Mouse (Mus musculus): ENCODE data around the gene Cipc. TPM values are rescaled to one million over a fixed set of nuclear protein-coding genes. Genes with fewer than 3 reads are reported as not detected.

The Cipc gene
- polyA plus RNA-seq, 1 experiment from 2014 or later: 41.5 TPM

GRCm38 (mm10) chr12:86988227-86988626, 41.4 kb downstream of the Cipc start:
- Histone ChIP-seq H3K4me2 (replicated peaks) (no peak overlapping the region), H3K9me3 (no peaks in the 10 kb centered on the region), H3K36me3 (no peaks in the 10 kb centered on the region), H3K27ac (no peak overlapping the region), H3K4me3 (no peak overlapping the region), H3K9ac (no peak overlapping the region), H3K27me3 (replicated peaks) (peaks cover 81% of the 10 kb centered on the region), H3K4me1 (peaks cover 25% of the 10 kb centered on the region)
- ATAC-seq (ENCODE audit: low FRiP score, low read depth): no peak
- 46% methylated on average over 16 of the region's 16 CpGs for WGBS

GRCm38 (mm10) chr12:86989378-86989777, 42.5 kb downstream of the Cipc start:
- Histone ChIP-seq H3K27me3 (replicated peaks) (peaks cover 71% of the 10 kb centered on the region), H3K27ac (no peak overlapping the region), H3K9me3 (no peaks in the 10 kb centered on the region), H3K36me3 (no peaks in the 10 kb centered on the region), H3K9ac (peak overlapping the region; percentile 69; the same call in 1 of the 2 replicates), H3K4me2 (replicated peaks) (peak overlapping the region; percentile 87), H3K4me1 (peaks cover 14% of the 10 kb centered on the region), H3K4me3 (peak overlapping the region; percentile 53; the same call in 1 of the 2 replicates)
- 0 out of 2 replicates have a peak, but pooled peaks have one; percentile 15 for ATAC-seq (ENCODE audit: low FRiP score, low read depth)
- 6% methylated on average over 15 of the region's 15 CpGs for WGBS

- H3K4me3 ChIP-seq: peak within 1 kb of the TSS; percentile 53
- H3K9me3 ChIP-seq: no peaks in the 10 kb centered on the region
- WGBS: under 1% methylated on average over 62 of the region's 68 CpGs
- no peaks in the 10 kb centered on the region for H3K36me3 ChIP-seq
- H3K9ac ChIP-seq: peak within 1 kb of the TSS; percentile 69
- peaks cover 63% of the 10 kb centered on the region for H3K27me3 ChIP-seq (replicated peaks)
- peak; percentile 82 for ATAC-seq (ENCODE audit: low FRiP score, low read depth)
- H3K4me2 ChIP-seq (replicated peaks): peak within 1 kb of the TSS; percentile 87
- H3K27ac ChIP-seq: no peak within 1 kb of the TSS; the same call in 1 of the 2 replicates
- H3K4me1 ChIP-seq: peaks cover 14% of the 10 kb centered on the region
These were observed 43.3 kb downstream of the Cipc start, which contains the start of gene Zdhhc22 for GRCm38 (mm10) chr12:86989890-86990754. Zdhhc22 (minus strand) TSS chr12:86990430.

- Histone ChIP-seq H3K9me3 (no peaks in the 10 kb centered on the region), H3K4me3 (peak overlapping the region; percentile 53), H3K27ac (no peak overlapping the region), H3K36me3 (no peaks in the 10 kb centered on the region), H3K9ac (peak overlapping the region; percentile 69), H3K4me2 (replicated peaks) (peak overlapping the region; percentile 87), H3K4me1 (peaks cover 14% of the 10 kb centered on the region), H3K27me3 (replicated peaks) (peaks cover 57% of the 10 kb centered on the region)
- no peak for ATAC-seq (ENCODE audit: low FRiP score, low read depth)
- 47% methylated on average over 2 of the region's 2 CpGs for WGBS
These were observed 43.9 kb downstream of the Cipc start for GRCm38 (mm10) chr12:86990755-86991110.

GRCm38 (mm10) chr12:86994166-86994565, 47.3 kb downstream of the Cipc start:
- Histone ChIP-seq H3K27ac (no peak overlapping the region), H3K36me3 (no peaks in the 10 kb centered on the region), H3K4me1 (peaks cover 14% of the 10 kb centered on the region), H3K4me3 (no peak overlapping the region), H3K9me3 (no peaks in the 10 kb centered on the region), H3K27me3 (replicated peaks) (peaks cover 24% of the 10 kb centered on the region), H3K4me2 (replicated peaks) (no peak overlapping the region), H3K9ac (no peak overlapping the region)
- no peak for ATAC-seq (ENCODE audit: low FRiP score, low read depth)
- 32% methylated on average over 4 of the region's 4 CpGs for WGBS

GRCm38 (mm10) chr12:86994776-86995175, 47.9 kb downstream of the Cipc start:
- Histone ChIP-seq H3K4me1 (peaks cover 9% of the 10 kb centered on the region), H3K4me3 (no peak overlapping the region), H3K4me2 (replicated peaks) (no peak overlapping the region), H3K9me3 (no peaks in the 10 kb centered on the region), H3K36me3 (no peaks in the 10 kb centered on the region), H3K27ac (no peak overlapping the region), H3K9ac (no peak overlapping the region), H3K27me3 (replicated peaks) (peaks cover 18% of the 10 kb centered on the region)
- no peak for ATAC-seq (ENCODE audit: low FRiP score, low read depth)
- 47% methylated on average over 3 of the region's 3 CpGs for WGBS

GRCm38 (mm10) chr12:86995931-86996330, 49.1 kb downstream of the Cipc start:
- Histone ChIP-seq H3K27ac (no peak overlapping the region), H3K4me3 (no peak overlapping the region), H3K36me3 (no peaks in the 10 kb centered on the region), H3K4me1 (peaks cover 5% of the 10 kb centered on the region), H3K4me2 (replicated peaks) (no peak overlapping the region), H3K27me3 (replicated peaks) (peaks cover 6% of the 10 kb centered on the region), H3K9ac (no peak overlapping the region), H3K9me3 (no peaks in the 10 kb centered on the region)
- ATAC-seq (ENCODE audit: low FRiP score, low read depth): no peak
- 81% methylated on average over 6 of the region's 6 CpGs for whole genome bisulfite sequencing

GRCm38 (mm10) chr12:86998699-86999098, 51.9 kb downstream of the Cipc start:
- Histone ChIP-seq H3K9ac (no peak overlapping the region), H3K4me3 (no peak overlapping the region), H3K27ac (no peak overlapping the region), H3K9me3 (no peaks in the 10 kb centered on the region), H3K36me3 (no peaks in the 10 kb centered on the region), H3K27me3 (replicated peaks) (no peaks in the 10 kb centered on the region), H3K4me2 (replicated peaks) (no peak overlapping the region), H3K4me1 (peaks cover 5% of the 10 kb centered on the region)
- 88% methylated on average over 4 of the region's 4 CpGs for WGBS
- no peak for ATAC-seq (ENCODE audit: low FRiP score, low read depth)

GRCm38 (mm10) chr12:86999283-86999820, 52.5 kb downstream of the Cipc start:
- WGBS: 76% methylated on average over 10 of the region's 10 CpGs
- no peak for ATAC-seq (ENCODE audit: low FRiP score, low read depth)

GRCm38 (mm10) chr12:87000151-87000839, 53.5 kb downstream of the Cipc start:
- Histone ChIP-seq H3K4me2 (replicated peaks) (no peak overlapping the region), H3K27ac (no peak overlapping the region), H3K27me3 (replicated peaks) (no peaks in the 10 kb centered on the region), H3K4me1 (peaks cover 5% of the 10 kb centered on the region), H3K36me3 (no peaks in the 10 kb centered on the region), H3K9ac (no peak overlapping the region), H3K4me3 (no peak overlapping the region), H3K9me3 (no peaks in the 10 kb centered on the region)
- ATAC-seq (ENCODE audit: low FRiP score, low read depth): no peak
- 67% methylated on average over 5 of the region's 5 CpGs for WGBS

More at GRCm38 (mm10) chr12:86999283-86999820, 52.5 kb downstream of the Cipc start:
- H3K36me3 ChIP-seq: no peaks in the 10 kb centered on the region
- H3K27ac ChIP-seq: no peak overlapping the region
- no peak overlapping the region for H3K9ac ChIP-seq
- no peaks in the 10 kb centered on the region for H3K9me3 ChIP-seq
- H3K4me1 ChIP-seq: peaks cover 5% of the 10 kb centered on the region
- H3K27me3 ChIP-seq (replicated peaks): no peaks in the 10 kb centered on the region
- no peak overlapping the region for H3K4me3 ChIP-seq
- no peak overlapping the region for H3K4me2 ChIP-seq (replicated peaks)

- WGBS: 42% methylated on average over 6 of the region's 6 CpGs
- no peaks in the 10 kb centered on the region for H3K9me3 ChIP-seq
- H3K4me1 ChIP-seq: peaks cover 5% of the 10 kb centered on the region
- no peaks in the 10 kb centered on the region for H3K36me3 ChIP-seq
- no peak for ATAC-seq (ENCODE audit: low FRiP score, low read depth)
- H3K9ac ChIP-seq: no peak overlapping the region
- no peak overlapping the region for H3K4me2 ChIP-seq (replicated peaks)
- H3K4me3 ChIP-seq: no peak overlapping the region
- no peaks in the 10 kb centered on the region for H3K27me3 ChIP-seq (replicated peaks)
- no peak overlapping the region for H3K27ac ChIP-seq
These were observed 54.0 kb downstream of the Cipc start for GRCm38 (mm10) chr12:87000840-87001176.

GRCm38 (mm10) chr12:87002209-87002608, 55.4 kb downstream of the Cipc start:
- no peaks in the 10 kb centered on the region for H3K9me3 ChIP-seq
- H3K9ac ChIP-seq: no peak overlapping the region
- no peak for ATAC-seq (ENCODE audit: low FRiP score, low read depth)
- H3K27ac ChIP-seq: no peak overlapping the region
- no peak overlapping the region for H3K4me3 ChIP-seq
- H3K27me3 ChIP-seq (replicated peaks): no peaks in the 10 kb centered on the region
- 65% methylated on average over 7 of the region's 7 CpGs for WGBS
- H3K4me2 ChIP-seq (replicated peaks): no peak overlapping the region
- H3K36me3 ChIP-seq: no peaks in the 10 kb centered on the region
- H3K4me1 ChIP-seq: peaks cover 5% of the 10 kb centered on the region

Data from neural tube, embryonic 12.5 days (tissue).